Mouse (Mus musculus) MEL (cell line): ENCODE results near the gene 6330409D20Rik. TPM values are rescaled to one million over a fixed set of nuclear protein-coding genes. Genes with fewer than 3 reads are reported as not detected.

Experiments used
- DNase-seq: peaks from one replicate; pipeline ENCODE4 v3.0.0; 2011; ENCODE audit warnings: low read depth, low spot score
- H3K27ac ChIP-seq: 2 replicates; pipeline ENCODE4 v1.5.1; 2012; ENCODE audit warnings: low read depth, mild to moderate bottlenecking, control low read depth, low read length, moderate library complexity; ENCODE audit not compliant: control insufficient read depth
- H3K27me3 ChIP-seq, 2 experiments: fragments of 150-350 bp in 1 of 2; sonication (generic) in 1 of 2; 2 replicates each; pipeline ENCODE4 v1.6.1; 2012; ENCODE audit warnings: low read length in 2 of 2, mild to moderate bottlenecking in 2 of 2, improper control_type of control experiment in 1 of 2, moderate library complexity in 1 of 2; ENCODE audit not compliant: insufficient read depth in 2 of 2, control insufficient read depth in 1 of 2
- H3K36me3 ChIP-seq, 2 experiments: 2 replicates each; pipeline ENCODE4 v1.6.1; 2012 to 2014; ENCODE audit warnings: low read length in 2 of 2, improper control_type of control experiment in 1 of 2, inconsistent platforms in 1 of 2, mild to moderate bottlenecking in 1 of 2; ENCODE audit not compliant: insufficient read depth in 2 of 2, control insufficient read depth in 1 of 2
- H3K4me1 ChIP-seq, 2 experiments: fragments of 150-350 bp in 1 of 2; sonication (generic) in 1 of 2; 2 replicates each; pipeline ENCODE4 v1.6.1; 2012; ENCODE audit warnings: low read length in 2 of 2, improper control_type of control experiment in 1 of 2, mild to moderate bottlenecking in 1 of 2; ENCODE audit not compliant: insufficient read depth in 2 of 2, control insufficient read depth in 1 of 2
- H3K4me3 ChIP-seq, 2 experiments: fragments of 150-350 bp in 1 of 2; sonication (generic) in 1 of 2; 2 replicates each; pipeline ENCODE4 v1.5.1; 2012; ENCODE audit warnings: low read depth in 2 of 2, low read length in 2 of 2, mild to moderate bottlenecking in 2 of 2, moderate library complexity in 2 of 2, control low read depth in 1 of 2, improper control_type of control experiment in 1 of 2; ENCODE audit not compliant: control insufficient read depth in 1 of 2, insufficient read depth in 1 of 2
- H3K79me2 ChIP-seq: 2 replicates; pipeline ENCODE4 v1.6.1; 2012; ENCODE audit warnings: mild to moderate bottlenecking, low read length, moderate library complexity; ENCODE audit not compliant: control insufficient read depth, poor library complexity, insufficient read depth
- H3K9ac ChIP-seq: 2 replicates; pipeline ENCODE4 v1.6.1; 2012; ENCODE audit warnings: low read depth, mild to moderate bottlenecking, control low read depth, low read length, moderate library complexity; ENCODE audit not compliant: control insufficient read depth, poor library complexity, severe bottlenecking
- H3K9me3 ChIP-seq: fragments of 150-350 bp; sonication (generic); replicated peaks from 2 replicates; pipeline ENCODE4 v1.6.1; 2012; ENCODE audit warnings: mild to moderate bottlenecking, low read length, improper control_type of control experiment, moderate library complexity; ENCODE audit not compliant: insufficient read depth
- BHLHE40 ChIP-seq: IDR thresholded peaks from 2 replicates; pipeline ENCODE4 v1.6.1; 2012; ENCODE audit warnings: low read depth, mild to moderate bottlenecking, inconsistent platforms, low read length, improper control_type of control experiment, borderline replicate concordance
- CHD2 ChIP-seq: IDR thresholded peaks from 2 replicates; pipeline ENCODE4 v1.6.1; 2011; ENCODE audit warnings: low read length, improper control_type of control experiment
- CTCF ChIP-seq, 3 experiments: IDR thresholded peaks in 2 of 3; conservative IDR thresholded peaks in 1 of 3; 2 replicates each; pipeline ENCODE4 v1.5.1; 2011 to 2012; ENCODE audit warnings: low read length in 3 of 3, low read depth in 2 of 3, mild to moderate bottlenecking in 2 of 3, improper control_type of control experiment in 1 of 3, inconsistent platforms in 1 of 3, mixed read lengths in 1 of 3, moderate library complexity in 1 of 3; ENCODE audit not compliant: control insufficient read depth in 1 of 3, insufficient read depth in 1 of 3, poor library complexity in 1 of 3, severe bottlenecking in 1 of 3
- E2F4 ChIP-seq: IDR thresholded peaks from 2 replicates; pipeline ENCODE4 v1.6.1; 2011; ENCODE audit warnings: low read depth, low read length, improper control_type of control experiment, borderline replicate concordance
- ELF1 ChIP-seq: IDR thresholded peaks from 2 replicates; pipeline ENCODE4 v1.6.1; 2014; ENCODE audit warnings: low read depth, mild to moderate bottlenecking, inconsistent platforms, low read length, improper control_type of control experiment, moderate library complexity
- GATA1 ChIP-seq: IDR thresholded peaks from 2 replicates; pipeline ENCODE4 v1.6.1; 2011; ENCODE audit warnings: low read depth, low read length, improper control_type of control experiment
- HCFC1 ChIP-seq: IDR thresholded peaks from 2 replicates; pipeline ENCODE4 v1.6.1; 2012; ENCODE audit warnings: low read depth, mild to moderate bottlenecking, inconsistent platforms, low read length, improper control_type of control experiment, moderate library complexity
- JUND ChIP-seq: IDR thresholded peaks from 2 replicates; pipeline ENCODE4 v1.6.1; 2011; ENCODE audit warnings: low read depth, mild to moderate bottlenecking, improper control_type of control experiment, low read length
- MAZ ChIP-seq: IDR thresholded peaks from 2 replicates; pipeline ENCODE4 v1.6.1; 2012; ENCODE audit warnings: low read depth, mild to moderate bottlenecking, inconsistent platforms, low read length, improper control_type of control experiment
- MEF2A ChIP-seq: IDR thresholded peaks from 2 replicates; pipeline ENCODE4 v1.6.1; 2014; ENCODE audit warnings: low read depth, mild to moderate bottlenecking, inconsistent platforms, low read length, improper control_type of control experiment; ENCODE audit not compliant: poor library complexity, insufficient replicate concordance, severe bottlenecking; ENCODE audit errors: extremely low read depth
- MXI1 ChIP-seq: IDR thresholded peaks from 2 replicates; pipeline ENCODE4 v1.6.1; 2011; ENCODE audit warnings: mild to moderate bottlenecking, low read depth, low read length, improper control_type of control experiment
- MYB ChIP-seq: IDR thresholded peaks from 2 replicates; pipeline ENCODE4 v1.6.1; 2011; ENCODE audit warnings: mild to moderate bottlenecking, low read depth, low read length, improper control_type of control experiment
- MYC ChIP-seq: IDR thresholded peaks from 2 replicates; pipeline ENCODE4 v1.6.1; 2011; ENCODE audit warnings: low read depth, mild to moderate bottlenecking, low read length, improper control_type of control experiment, moderate library complexity
- NELFE ChIP-seq: IDR thresholded peaks from 2 replicates; pipeline ENCODE4 v1.6.1; 2011; ENCODE audit warnings: low read depth, low read length, improper control_type of control experiment
- NRF1 ChIP-seq: IDR thresholded peaks from 2 replicates; pipeline ENCODE4 v1.6.1; 2014; ENCODE audit warnings: low read depth, mild to moderate bottlenecking, inconsistent platforms, low read length, improper control_type of control experiment, moderate library complexity; ENCODE audit not compliant: poor library complexity, insufficient read depth, severe bottlenecking
- POLR2A ChIP-seq, 2 experiments: IDR thresholded peaks; 2 replicates each; pipeline ENCODE4 v1.6.1; 2011 to 2012; ENCODE audit warnings: low read length in 2 of 2, mild to moderate bottlenecking in 2 of 2, control low read depth in 1 of 2, improper control_type of control experiment in 1 of 2, low read depth in 1 of 2, moderate library complexity in 1 of 2; ENCODE audit not compliant: control insufficient read depth in 1 of 2, insufficient read depth in 1 of 2, poor library complexity in 1 of 2
- POLR2AphosphoS2 ChIP-seq: IDR thresholded peaks from 2 replicates; pipeline ENCODE4 v1.6.1; 2011; ENCODE audit warnings: low read length, improper control_type of control experiment
- RCOR1 ChIP-seq: IDR thresholded peaks from 2 replicates; pipeline ENCODE4 v1.6.1; 2012; ENCODE audit warnings: low read depth, mild to moderate bottlenecking, inconsistent platforms, low read length, improper control_type of control experiment
- SIN3A ChIP-seq: IDR thresholded peaks from 2 replicates; pipeline ENCODE4 v1.6.1; 2012; ENCODE audit warnings: low read length, improper control_type of control experiment, inconsistent platforms
- SMC3 ChIP-seq: IDR thresholded peaks from 2 replicates; pipeline ENCODE4 v1.6.1; 2011; ENCODE audit warnings: low read depth, low read length, improper control_type of control experiment
- TAL1 ChIP-seq: IDR thresholded peaks from 2 replicates; pipeline ENCODE4 v1.6.1; 2012; ENCODE audit warnings: mild to moderate bottlenecking, inconsistent platforms, low read length, moderate library complexity, mixed read lengths
- UBTF ChIP-seq: IDR thresholded peaks from 2 replicates; pipeline ENCODE4 v1.6.1; 2012; ENCODE audit warnings: low read depth, mild to moderate bottlenecking, inconsistent platforms, low read length, improper control_type of control experiment, moderate library complexity, borderline replicate concordance; ENCODE audit not compliant: insufficient read depth
- USF2 ChIP-seq, 2 experiments: IDR thresholded peaks; 2 replicates each; pipeline ENCODE4 v1.6.1; 2011 to 2012; ENCODE audit warnings: improper control_type of control experiment in 2 of 2, low read length in 2 of 2, borderline replicate concordance in 1 of 2, inconsistent platforms in 1 of 2, low read depth in 1 of 2, mild to moderate bottlenecking in 1 of 2; ENCODE audit not compliant: insufficient read depth in 1 of 2
- ZC3H11A ChIP-seq: IDR thresholded peaks from 2 replicates; pipeline ENCODE4 v1.6.1; 2012; ENCODE audit warnings: low read depth, mild to moderate bottlenecking, inconsistent platforms, low read length, improper control_type of control experiment
- ZKSCAN1 ChIP-seq: IDR thresholded peaks from 2 replicates; pipeline ENCODE4 v1.6.1; 2012; ENCODE audit warnings: low read depth, mild to moderate bottlenecking, inconsistent platforms, low read length, improper control_type of control experiment, moderate library complexity
- ZNF384 ChIP-seq: IDR thresholded peaks from 2 replicates; pipeline ENCODE4 v1.6.1; 2012; ENCODE audit warnings: low read depth, mild to moderate bottlenecking, inconsistent platforms, low read length, improper control_type of control experiment
- polyA plus RNA-seq, 2 experiments: library from polyadenylated mRNA; stranded (reverse) in 1 of 2; unstranded in 1 of 2; fragments of >175 nt in 1 of 2; fragments of >200 nt in 1 of 2; gene quantifications; 2 replicates each; pipeline versions ENCODE4 v1.2.1 to v1.2.4; 2012; ENCODE audit warnings: low replicate concordance in 2 of 2, low read depth in 1 of 2; ENCODE audit not compliant: insufficient read length in 2 of 2, insufficient read depth in 1 of 2, missing spikeins in 1 of 2
- total RNA-seq: library from RNA; depleted of rRNA; stranded (reverse); fragments of 300-350 nt; gene quantifications from 2 replicates; pipeline ENCODE4 v1.2.3, GENCODE M21; 2012

6330409D20Rik gene
- total and polyA plus RNA-seq, 3 experiments = not detected

DNA sequence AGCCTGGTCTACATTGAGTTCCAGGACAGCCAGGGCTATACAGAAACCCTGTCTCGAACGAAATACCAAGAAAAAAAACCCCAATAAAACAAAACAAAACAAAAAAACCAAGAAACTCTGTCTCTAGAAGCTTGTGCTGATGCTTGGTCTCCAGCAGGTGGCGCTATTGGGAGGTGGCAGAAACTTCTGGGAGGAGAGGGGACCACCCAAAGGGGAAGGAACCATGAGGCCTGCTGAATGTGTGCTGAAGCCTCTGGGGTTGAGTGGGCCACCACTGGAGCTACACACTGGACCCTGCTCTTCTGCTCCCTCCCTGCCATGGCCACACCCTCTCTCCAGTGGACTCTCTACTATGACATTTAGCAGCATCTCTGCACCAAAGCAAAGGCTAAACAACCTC, 32.2 kb downstream of the 6330409D20Rik start (continued):
- no peak for TF ChIP-seq MAZ
- no peak for TF ChIP-seq E2F4
- no peak for TF ChIP-seq ZC3H11A
- TF ChIP-seq TAL1 = no peak
- peak; percentile 81 for TF ChIP-seq ZKSCAN1
- no peak for TF ChIP-seq USF2 (IDR thresholded peaks at IDR 0.05; ENCODE audit: borderline replicate concordance in 1 of 2, insufficient read depth in 1 of 2, low read depth in 1 of 2, low read length in 2 of 2)
- no peak for TF ChIP-seq ZNF384
- no peak for TF ChIP-seq BHLHE40

GRCm38 (mm10) chr2:32706971-32707370, 33.8 kb downstream of the 6330409D20Rik start:
- Histone ChIP-seq H3K9me3 (no peaks in the 10 kb centered on the region), H3K79me2 (peaks cover 26% of the 10 kb centered on the region), H3K27me3 (no peaks in the 10 kb centered on the region), H3K4me3 (no peak overlapping the region), H3K9ac (no peak overlapping the region), H3K4me1 (peaks cover 14 to 15% of the 10 kb centered on the region in 2 experiments), H3K27ac (no peak overlapping the region), H3K36me3 (peaks cover 14 to 22% of the 10 kb centered on the region in 2 experiments)
- TF ChIP-seq MYB = no peak
- no peak for DNase-seq

DNA sequence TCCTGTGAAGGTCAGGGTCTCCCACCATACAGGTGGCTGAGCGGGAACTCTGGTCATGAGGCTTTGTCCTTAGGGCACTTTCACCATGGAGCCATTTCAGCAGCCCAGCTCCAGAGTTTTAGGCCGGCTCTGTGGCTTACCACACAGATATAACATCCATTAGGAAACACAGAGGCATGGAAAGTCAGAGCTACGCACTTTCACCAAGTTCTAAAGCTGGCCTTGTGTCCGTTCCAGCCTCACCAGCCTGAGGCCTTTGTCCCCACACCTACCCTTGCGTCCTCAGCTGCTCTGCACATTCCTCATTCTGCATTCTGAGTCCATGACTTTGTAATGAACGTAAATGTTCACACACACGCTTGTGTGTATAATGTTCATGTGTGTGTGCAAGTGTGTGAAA, 35.8 kb downstream of the 6330409D20Rik start:
- H3K27me3 ChIP-seq = no peaks in the 10 kb centered on the region
- TF ChIP-seq NELFE (no peak), JUND (no peak), SMC3 (no peak), POLR2A (IDR thresholded peaks at IDR 0.05; ENCODE audit: control insufficient read depth in 1 of 2, insufficient read depth in 1 of 2, low read depth in 1 of 2, low read length in 2 of 2, poor library complexity in 1 of 2) (no peak), MYC (no peak), UBTF (no peak), SIN3A (no peak), MXI1 (no peak), ELF1 (no peak), CTCF (IDR thresholded peaks at IDR 0.05 in 2 of 3, conservative IDR thresholded peaks at IDR 0.05 in 1 of 3; ENCODE audit: control insufficient read depth in 1 of 3, insufficient read depth in 1 of 3, low read depth in 2 of 3, low read length in 3 of 3, poor library complexity in 1 of 3, severe bottlenecking in 1 of 3) (no peak), POLR2AphosphoS2 (no peak), RCOR1 (no peak), GATA1 (no peak), HCFC1 (no peak), MEF2A (no peak), TAL1 (no peak), CHD2 (no peak), NRF1 (no peak), MYB (no peak)
- H3K36me3 ChIP-seq = peaks cover 6 to 12% of the 10 kb centered on the region in 2 experiments
- peaks cover 1 to 4% of the 10 kb centered on the region in 2 experiments for H3K4me1 ChIP-seq
- no peak overlapping the region for H3K9ac ChIP-seq
- H3K79me2 ChIP-seq = peaks cover 13% of the 10 kb centered on the region
- H3K27ac ChIP-seq = no peak overlapping the region
- H3K4me3 ChIP-seq = no peak overlapping the region
- no peak for DNase-seq
- H3K9me3 ChIP-seq = no peaks in the 10 kb centered on the region
